Mouse (Mus musculus) CH12.LX (cell line): ENCODE data around the gene Prmt8.

Experiments
- CTCF ChIP-seq, 2 experiments: IDR thresholded peaks in 1 of 2; conservative IDR thresholded peaks in 1 of 2; 2 replicates each; pipeline ENCODE4 v1.5.1; 2011 to 2012; ENCODE audit warnings: low read depth in 2 of 2, low read length in 2 of 2, improper control_type of control experiment in 1 of 2, inconsistent platforms in 1 of 2, mild to moderate bottlenecking in 1 of 2, moderate library complexity in 1 of 2
- EP300 ChIP-seq: IDR thresholded peaks from 2 replicates; pipeline ENCODE4 v1.6.1; 2011; ENCODE audit warnings: low read length, improper control_type of control experiment
- HCFC1 ChIP-seq: IDR thresholded peaks from 2 replicates; pipeline ENCODE4 v1.6.1; 2012; ENCODE audit warnings: low read depth, mild to moderate bottlenecking, inconsistent platforms, low read length, improper control_type of control experiment
- MAFK ChIP-seq: IDR thresholded peaks from 2 replicates; pipeline ENCODE4 v1.6.1; 2011; ENCODE audit warnings: low read length, improper control_type of control experiment; ENCODE audit not compliant: insufficient replicate concordance
- MAZ ChIP-seq: IDR thresholded peaks from 2 replicates; pipeline ENCODE4 v1.6.1; 2012; ENCODE audit warnings: low read depth, mild to moderate bottlenecking, inconsistent platforms, low read length, improper control_type of control experiment, moderate library complexity
- MEF2A ChIP-seq: IDR thresholded peaks from 2 replicates; pipeline ENCODE4 v1.6.1; 2014; ENCODE audit warnings: low read depth, mild to moderate bottlenecking, inconsistent platforms, low read length, improper control_type of control experiment, borderline replicate concordance
- MXI1 ChIP-seq: IDR thresholded peaks from 2 replicates; pipeline ENCODE4 v1.6.1; 2011; ENCODE audit warnings: mild to moderate bottlenecking, low read depth, low read length, improper control_type of control experiment
- NRF1 ChIP-seq: IDR thresholded peaks from 2 replicates; pipeline ENCODE4 v1.6.1; 2014; ENCODE audit warnings: low read depth, mild to moderate bottlenecking, inconsistent platforms, low read length, improper control_type of control experiment, moderate library complexity
- POLR2A ChIP-seq: IDR thresholded peaks from 2 replicates; pipeline ENCODE4 v1.6.1; 2011; ENCODE audit warnings: low read depth, mild to moderate bottlenecking, improper control_type of control experiment, low read length
- TBP ChIP-seq: conservative IDR thresholded peaks from 2 replicates; pipeline ENCODE4 v1.6.1; 2011; ENCODE audit warnings: low read depth, low read length, improper control_type of control experiment
- USF1 ChIP-seq: IDR thresholded peaks from 2 replicates; pipeline ENCODE4 v1.6.1; 2014; ENCODE audit warnings: low read depth, mild to moderate bottlenecking, inconsistent platforms, low read length, improper control_type of control experiment

- TF ChIP-seq CTCF (conservative IDR thresholded peaks at IDR 0.05 in 1 of 2, IDR thresholded peaks at IDR 0.05 in 1 of 2; ENCODE audit: low read depth in 2 of 2, low read length in 2 of 2) (no peak), NRF1 (no peak), POLR2A (no peak), MAZ (no peak), USF1 (no peak), EP300 (no peak), MAFK (no peak), MEF2A (no peak), HCFC1 (no peak), TBP (no peak), MXI1 (no peak)
These were observed 49.4 kb downstream of the Prmt8 start for GRCm38 (mm10) chr6:127719875-127720274.
